Mouse (Mus musculus) hindbrain, embryonic 11.5 days (tissue): Measurements from ENCODE around the gene Stim2. TPM values are rescaled to one million over a fixed set of nuclear protein-coding genes. Genes with fewer than 3 reads are reported as not detected.

Experiments used
- ATAC-seq: fragments of 200-750 bp; cut with Nextera tagmentation; 2 replicates; pipeline ENCODE4 v1.8.0; 2017; ENCODE audit warnings: mild to moderate bottlenecking, moderate TSS enrichment, moderate library complexity; ENCODE audit not compliant: low FRiP score
- DNase-seq: peaks from one replicate; pipeline ENCODE4 v3.0.0-alpha.2; 2015; ENCODE audit warnings: low spot score
- H3K27ac ChIP-seq: fragments of 300-500 bp; sonication (generic); 2 replicates; pipeline ENCODE4 v1.5.1; 2014; ENCODE audit warnings: mild to moderate bottlenecking, low read depth, low read length
- H3K27me3 ChIP-seq: fragments of 300-500 bp; sonication (generic); 2 replicates; pipeline ENCODE4 v1.6.1; 2014; ENCODE audit warnings: mild to moderate bottlenecking, low read length, moderate library complexity, mixed read lengths; ENCODE audit not compliant: control insufficient read depth, insufficient read depth
- H3K36me3 ChIP-seq: fragments of 300-500 bp; sonication (generic); 2 replicates; pipeline ENCODE4 v1.6.1; 2014; ENCODE audit warnings: mild to moderate bottlenecking, low read length, moderate library complexity, mixed read lengths; ENCODE audit not compliant: control insufficient read depth, insufficient read depth
- H3K4me1 ChIP-seq: fragments of 300-500 bp; sonication (generic); replicated peaks from 2 replicates; pipeline ENCODE4 v1.6.1; 2014; ENCODE audit warnings: low read length, mixed read lengths; ENCODE audit not compliant: control insufficient read depth, insufficient read depth
- H3K4me2 ChIP-seq: fragments of 300-500 bp; sonication (generic); replicated peaks from 2 replicates; pipeline ENCODE4 v1.6.1; 2014; ENCODE audit warnings: mild to moderate bottlenecking, low read depth, low read length
- H3K4me3 ChIP-seq: fragments of 300-500 bp; sonication (generic); 2 replicates; pipeline ENCODE4 v1.5.1; 2014; ENCODE audit warnings: low read depth, low read length
- H3K9ac ChIP-seq: fragments of 300-500 bp; sonication (generic); 2 replicates; pipeline ENCODE4 v1.6.1; 2014; ENCODE audit warnings: low read depth, low read length
- H3K9me3 ChIP-seq: fragments of 300-500 bp; sonication (generic); 2 replicates; pipeline ENCODE4 v1.6.1; 2016; ENCODE audit warnings: low read length; ENCODE audit not compliant: control insufficient read depth
- WGBS: fragments of 180-500 bp; shearing (Covaris S2); extraction: QIAGEN DNeasy Blood & Tissue Kit; methylation state at CpG from one replicate; pipeline ENCODE4 v1.1.7; 2014; 5-methylcytosine and 5-hydroxymethylcytosine counted together
- polyA plus RNA-seq: library from polyadenylated mRNA; unstranded; fragments of >200 nt; fragmentation: Nextera tagmentation; extraction: Ambion mirVana; gene quantifications from 2 replicates; pipeline ENCODE4 v1.2.1, GENCODE M21; 2014

Stim2 gene
- polyA plus RNA-seq, 1 experiment from 2014 or later: 18.5 TPM

GRCm38 (mm10) chr5:54018856-54019255 lies 20.6 kb downstream of the Stim2 start:
- H3K4me3 ChIP-seq: no peak overlapping the region
- no peaks in the 10 kb centered on the region for H3K36me3 ChIP-seq
- no peak overlapping the region for H3K9ac ChIP-seq
- 97% methylated on average over 2 of the region's 2 CpGs for WGBS
- no peaks in the 10 kb centered on the region for H3K27me3 ChIP-seq
- H3K27ac ChIP-seq: no peak overlapping the region
- ATAC-seq (no peak), DNase-seq (no peak)
- H3K9me3 ChIP-seq: no peaks in the 10 kb centered on the region
- H3K4me1 ChIP-seq: no peaks in the 10 kb centered on the region
- H3K4me2 ChIP-seq: no peak overlapping the region

GRCm38 (mm10) chr5:54019546-54019945 lies 21.2 kb downstream of the Stim2 start:
- H3K27ac ChIP-seq: no peak overlapping the region
- no peaks in the 10 kb centered on the region for H3K4me1 ChIP-seq

GRCm38 (mm10) chr5:54024610-54025009 lies 26.3 kb downstream of the Stim2 start:
- 82% methylated on average over 3 of the region's 3 CpGs for WGBS
- H3K4me3 ChIP-seq: no peak overlapping the region
- no peaks in the 10 kb centered on the region for H3K4me1 ChIP-seq
- ATAC-seq (no peak), DNase-seq (no peak)
- no peaks in the 10 kb centered on the region for H3K27me3 ChIP-seq
- no peak overlapping the region for H3K4me2 ChIP-seq
- H3K9me3 ChIP-seq: no peaks in the 10 kb centered on the region
- H3K9ac ChIP-seq: no peak overlapping the region
- H3K36me3 ChIP-seq: no peaks in the 10 kb centered on the region
- H3K27ac ChIP-seq: no peak overlapping the region

More at GRCm38 (mm10) chr5:54019546-54019945, 21.2 kb downstream of the Stim2 start:
- 71% methylated on average over 4 of the region's 4 CpGs for WGBS
- DNase-seq (no peak), ATAC-seq (no peak)
- Histone ChIP-seq H3K36me3 (no peaks in the 10 kb centered on the region), H3K4me3 (no peak overlapping the region), H3K27me3 (no peaks in the 10 kb centered on the region), H3K9ac (no peak overlapping the region), H3K4me2 (no peak overlapping the region), H3K9me3 (no peaks in the 10 kb centered on the region)

GRCm38 (mm10) chr5:54025630-54026029 lies 27.3 kb downstream of the Stim2 start:
- Histone ChIP-seq H3K36me3 (no peaks in the 10 kb centered on the region), H3K27ac (no peak overlapping the region), H3K4me3 (no peak overlapping the region), H3K9me3 (no peaks in the 10 kb centered on the region), H3K4me2 (no peak overlapping the region), H3K27me3 (no peaks in the 10 kb centered on the region), H3K9ac (no peak overlapping the region), H3K4me1 (no peaks in the 10 kb centered on the region)
- DNase-seq (no peak), ATAC-seq (no peak)
- WGBS: 92% methylated on average over 2 of the region's 2 CpGs

GRCm38 (mm10) chr5:54033217-54033616 lies 34.9 kb downstream of the Stim2 start:
- ATAC-seq: no peak
- H3K4me3 ChIP-seq: no peak overlapping the region
- H3K9me3 ChIP-seq: no peaks in the 10 kb centered on the region
- no peak overlapping the region for H3K27ac ChIP-seq
- H3K9ac ChIP-seq: no peak overlapping the region
- 91% methylated on average over 5 of the region's 5 CpGs for WGBS
- no peaks in the 10 kb centered on the region for H3K4me1 ChIP-seq
- no peak for DNase-seq
- no peaks in the 10 kb centered on the region for H3K27me3 ChIP-seq
- H3K36me3 ChIP-seq: no peaks in the 10 kb centered on the region
- no peak overlapping the region for H3K4me2 ChIP-seq

- no peaks in the 10 kb centered on the region for H3K9me3 ChIP-seq
- H3K9ac ChIP-seq: no peak overlapping the region
- 71% methylated on average over 1 of the region's 1 CpGs for WGBS
- no peaks in the 10 kb centered on the region for H3K36me3 ChIP-seq
- H3K4me2 ChIP-seq: no peak overlapping the region
- H3K27me3 ChIP-seq: no peaks in the 10 kb centered on the region
- DNase-seq (no peak), ATAC-seq (no peak)
- no peak overlapping the region for H3K27ac ChIP-seq
- no peak overlapping the region for H3K4me3 ChIP-seq
- no peaks in the 10 kb centered on the region for H3K4me1 ChIP-seq
Observed at GRCm38 (mm10) chr5:54034680-54035079, 36.4 kb downstream of the Stim2 start.

- H3K36me3 ChIP-seq: no peaks in the 10 kb centered on the region
- no peak overlapping the region for H3K4me2 ChIP-seq
- no peaks in the 10 kb centered on the region for H3K9me3 ChIP-seq
- 78% methylated on average over 4 of the region's 4 CpGs for WGBS
- H3K27me3 ChIP-seq: no peaks in the 10 kb centered on the region
- no peak overlapping the region for H3K4me3 ChIP-seq
- no peak for DNase-seq
- no peak overlapping the region for H3K9ac ChIP-seq
- H3K27ac ChIP-seq: no peak overlapping the region
- no peak for ATAC-seq
- no peaks in the 10 kb centered on the region for H3K4me1 ChIP-seq
Observed at GRCm38 (mm10) chr5:54038615-54039014, 40.3 kb downstream of the Stim2 start.

GRCm38 (mm10) chr5:54040527-54040926 lies 42.2 kb downstream of the Stim2 start:
- Histone ChIP-seq H3K4me2 (no peak overlapping the region), H3K4me1 (no peaks in the 10 kb centered on the region), H3K27ac (no peak overlapping the region), H3K9me3 (no peaks in the 10 kb centered on the region), H3K36me3 (no peaks in the 10 kb centered on the region), H3K9ac (no peak overlapping the region), H3K4me3 (no peak overlapping the region), H3K27me3 (no peaks in the 10 kb centered on the region)
- WGBS: 85% methylated on average over 8 of the region's 8 CpGs
- ATAC-seq (no peak), DNase-seq (no peak)

- no peak for ATAC-seq
- Histone ChIP-seq H3K4me2 (no peak overlapping the region), H3K27ac (no peak overlapping the region), H3K27me3 (no peaks in the 10 kb centered on the region), H3K9ac (no peak overlapping the region), H3K4me1 (no peaks in the 10 kb centered on the region), H3K9me3 (no peaks in the 10 kb centered on the region), H3K4me3 (no peak overlapping the region), H3K36me3 (no peaks in the 10 kb centered on the region)
- 85% methylated on average over 7 of the region's 7 CpGs for WGBS
- DNase-seq: no peak
Observed at GRCm38 (mm10) chr5:54042013-54042412, 43.7 kb downstream of the Stim2 start.
